In the genomic region with DNA sequence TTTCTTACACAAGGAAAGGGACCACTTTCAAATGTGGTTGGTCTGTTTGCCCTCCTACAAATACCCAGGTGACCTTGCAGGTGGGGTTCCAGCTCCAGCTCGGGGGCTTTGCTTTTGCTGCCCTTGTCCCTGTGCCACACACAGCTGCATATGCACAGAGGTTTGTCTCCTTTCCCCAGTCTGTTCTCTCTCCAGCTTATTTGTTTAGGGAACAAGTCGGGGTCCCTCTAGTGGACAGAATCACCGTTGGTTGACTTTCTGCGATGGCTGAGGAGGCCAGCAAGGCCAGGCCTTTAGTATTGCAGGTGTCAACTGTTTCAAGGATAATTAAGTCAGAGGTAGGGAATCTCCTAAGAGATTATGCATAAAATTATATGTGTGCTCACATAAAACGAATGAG, we compare ENCODE assay signal across 7 mouse cellular contexts. TPM values are rescaled to one million over a fixed set of nuclear protein-coding genes. Genes with fewer than 3 reads are reported as not detected.
DNase-seq lines count a peak whose midpoint lies in the region; ATAC-seq lines count a peak whose summit lies in the region.

No protein-coding gene starts in this region.

- H3K4me2 ChIP-seq in lung, embryonic 16.5 days (ENCODE audit: low read depth, low read length): no peak overlapping the region

- H3K27ac ChIP-seq in lung, embryonic 16.5 days (ENCODE audit: low read length): no peak overlapping the region

- ATAC-seq in lung, embryonic 16.5 days (ENCODE audit: low read depth): peak; percentile 34; the same call in 1 of the 2 replicates

- H3K4me3 ChIP-seq in lung, embryonic 16.5 days (ENCODE audit: low read length): no peak overlapping the region

- peaks cover 4% of the 10 kb centered on the region; the same call in 1 of the 2 replicates for H3K4me1 ChIP-seq in lung, embryonic 16.5 days (replicated peaks; ENCODE audit: control insufficient read depth, insufficient read depth, low read length)

- H3K36me3 ChIP-seq in lung, embryonic 16.5 days (ENCODE audit: control insufficient read depth, insufficient read depth, low read length): no peaks in the 10 kb centered on the region

- no peaks in the 10 kb centered on the region for H3K27me3 ChIP-seq in lung, embryonic 16.5 days (ENCODE audit: control insufficient read depth, insufficient read depth, low read depth, low read length)

- no peaks in the 10 kb centered on the region for H3K9me3 ChIP-seq in lung, embryonic 16.5 days (ENCODE audit: control insufficient read depth, low read length)

- no peak overlapping the region for H3K9ac ChIP-seq in lung, embryonic 16.5 days (ENCODE audit: low read length)

- 7% methylated on average over 5 of the region's 5 CpGs for WGBS in lung, embryonic 16.5 days

- DNase-seq in CD8-positive naive resting alpha-beta T cell, adult 2 months (ENCODE audit: low read depth in 2 of 2, low spot score in 2 of 2): peak; percentile 51 to 72
- DNase-seq in NIH3T3 (ENCODE audit: low read depth): peak; percentile 82
- DNase-seq in cerebellum, adult 8-10 months: peak; percentile 77
- DNase-seq in heart, adult 18-20 months: peak; percentile 63 to 79
- peak; percentile 82 to 87 for DNase-seq in kidney, postnatal 25 days
- peak; percentile 23 for DNase-seq in right cerebral cortex, postnatal 4 days

RNA-seq across cellular contexts. Expression of gene Rab15, which starts 56.5 kb away (rescaled TPM):
- total RNA-seq in heart, adult 18-20 months (2021): under 1 TPM; 0.42 to 0.62 TPM
- polyA plus RNA-seq in lung, embryonic 16.5 days (2015; fragmentation: Nextera tagmentation; extraction: Ambion mirVana): 34.8 and 35.8 TPM in 2 replicates

Comparison
In these comparisons a context has a peak if more than half of its experiments do, and no peak if none do; other contexts are left out.
1. DNase-seq: peak in every context shown above with its lines; median percentile 84 in kidney, postnatal 25 days; 82 in NIH3T3; 77 in cerebellum, adult 8-10 months; 71 in heart, adult 18-20 months; 62 in CD8-positive naive resting alpha-beta T cell, adult 2 months; 23 in right cerebral cortex, postnatal 4 days.